8 mouse cellular contexts compared by ENCODE assay signal in the genomic region with DNA sequence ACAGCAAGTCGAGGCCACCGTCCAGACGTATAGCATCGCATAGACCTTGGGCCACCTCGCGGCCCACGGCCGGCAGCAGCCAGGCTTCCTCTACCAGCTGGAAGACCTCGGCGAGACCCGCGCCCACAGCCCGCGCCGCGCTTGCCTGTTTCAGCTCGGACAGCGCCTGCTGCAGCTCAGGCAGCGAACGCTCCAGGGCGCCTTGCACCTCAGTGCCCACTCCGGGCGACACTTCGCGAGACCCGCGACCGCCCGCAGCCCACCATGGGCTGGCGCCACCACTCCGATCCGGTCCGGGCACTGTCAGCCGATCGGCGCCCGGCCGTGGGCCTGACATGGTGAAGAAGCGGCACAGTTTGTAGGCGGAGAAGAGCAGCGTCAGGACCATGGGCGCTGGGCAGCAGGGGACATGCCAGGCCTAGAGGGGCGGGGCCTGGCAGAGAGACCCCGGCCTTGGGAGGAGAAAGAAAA. TPM values are rescaled to one million over a fixed set of nuclear protein-coding genes. Genes with fewer than 3 reads are reported as not detected.
DNase-seq lines count a peak whose midpoint lies in the region; ATAC-seq and TF ChIP-seq lines count a peak whose summit lies in the region.

No protein-coding gene starts in this region.

- peaks cover 27% of the 10 kb centered on the region for H3K4me1 ChIP-seq in forebrain, embryonic 12.5 days
- H3K4me1 ChIP-seq in kidney, embryonic 16.5 days (ENCODE audit: insufficient read depth, low read length): peaks cover 17% of the 10 kb centered on the region
- 0 out of 2 replicates have a peak, but pooled peaks cover 5% of the 10 kb centered on the region for H3K4me1 ChIP-seq in lung, postnatal 0 days (ENCODE audit: insufficient read depth, low read depth, low read length)
- H3K4me1 ChIP-seq in small intestine, adult 2 months (ENCODE audit: control insufficient read depth, insufficient read depth, insufficient read length, low read length): peaks cover 6% of the 10 kb centered on the region

- H3K9ac ChIP-seq in forebrain, embryonic 12.5 days: peak overlapping the region; percentile 77
- 0 out of 2 replicates have a peak overlapping the region, but pooled peaks have one; percentile 10 for H3K9ac ChIP-seq in kidney, embryonic 16.5 days (replicated peaks; ENCODE audit: low read length)
- no peak overlapping the region for H3K9ac ChIP-seq in lung, postnatal 0 days (replicated peaks; ENCODE audit: low read depth)

- H3K27ac ChIP-seq in forebrain, embryonic 12.5 days: peak overlapping the region; percentile 89
- H3K27ac ChIP-seq in kidney, embryonic 16.5 days (ENCODE audit: low read length): no peak overlapping the region
- no peak overlapping the region for H3K27ac ChIP-seq in lung, postnatal 0 days (ENCODE audit: low read length)
- no peak overlapping the region for H3K27ac ChIP-seq in small intestine, adult 2 months (ENCODE audit: insufficient read depth, low read depth, low read length)

- peak overlapping the region; percentile 80 for H3K4me2 ChIP-seq in forebrain, embryonic 12.5 days
- peak overlapping the region; percentile 95 for H3K4me2 ChIP-seq in kidney, embryonic 16.5 days (replicated peaks; ENCODE audit: low read depth, low read length)
- H3K4me2 ChIP-seq in lung, postnatal 0 days (replicated peaks; ENCODE audit: low read depth, low read length): peak overlapping the region; percentile 67

- under 1% methylated on average over 44 of the region's 44 CpGs for WGBS in forebrain, embryonic 12.5 days
- WGBS in kidney, embryonic 16.5 days: under 1% methylated on average over 44 of the region's 44 CpGs
- under 1% methylated on average over 44 of the region's 44 CpGs for WGBS in lung, postnatal 0 days
- WGBS in small intestine, adult 2 months: 3% methylated on average over 44 of the region's 44 CpGs

- no peak for TF ChIP-seq POLR2A in small intestine, adult 2 months (IDR thresholded peaks at IDR 0.05; ENCODE audit: low read depth, low read length)

- H3K4me3 ChIP-seq in forebrain, embryonic 12.5 days (replicated peaks): peak overlapping the region; percentile 65
- H3K4me3 ChIP-seq in kidney, embryonic 16.5 days (ENCODE audit: low read length): peak overlapping the region; percentile 56
- peak overlapping the region; percentile 30 for H3K4me3 ChIP-seq in lung, postnatal 0 days (ENCODE audit: low read depth, low read length)
- peak overlapping the region; percentile 52 for H3K4me3 ChIP-seq in small intestine, adult 2 months (ENCODE audit: low read depth, low read length)

- peaks cover 43% of the 10 kb centered on the region for H3K27me3 ChIP-seq in forebrain, embryonic 12.5 days
- H3K27me3 ChIP-seq in kidney, embryonic 16.5 days (ENCODE audit: insufficient read depth, low read length): peaks cover 40% of the 10 kb centered on the region
- peaks cover 13% of the 10 kb centered on the region; the same call in 1 of the 2 replicates for H3K27me3 ChIP-seq in lung, postnatal 0 days (replicated peaks; ENCODE audit: insufficient read depth, low read length)
- H3K27me3 ChIP-seq in small intestine, adult 2 months (ENCODE audit: control insufficient read depth, insufficient read depth, low read length): peaks cover 21% of the 10 kb centered on the region

- H3K36me3 ChIP-seq in forebrain, embryonic 12.5 days (replicated peaks): no peaks in the 10 kb centered on the region
- no peaks in the 10 kb centered on the region for H3K36me3 ChIP-seq in kidney, embryonic 16.5 days (ENCODE audit: insufficient read depth, low read length)
- no peaks in the 10 kb centered on the region for H3K36me3 ChIP-seq in lung, postnatal 0 days (ENCODE audit: insufficient read depth, low read length)
- no peaks in the 10 kb centered on the region for H3K36me3 ChIP-seq in small intestine, adult 2 months (ENCODE audit: control insufficient read depth, insufficient read depth, low read length)

- TF ChIP-seq CTCF in lung, postnatal 0 days (IDR thresholded peaks at IDR 0.05): no peak
- no peak for TF ChIP-seq CTCF in small intestine, adult 2 months (IDR thresholded peaks at IDR 0.05; ENCODE audit: extremely low read depth, insufficient read length, insufficient replicate concordance, low read depth, low read length)

- DNase-seq in layer of hippocampus, adult 11-12 months (ENCODE audit: low spot score): peak; percentile 41
- no peak for DNase-seq in layer of hippocampus, adult 9-11 months
- peak; percentile 31 for DNase-seq in adrenal gland, postnatal 25 days
- DNase-seq in lung, postnatal 0 days (ENCODE audit: low spot score): no peak
- no peak for DNase-seq in yolk sac, embryonic 10.5 days (ENCODE audit: low spot score)

- no peaks in the 10 kb centered on the region for H3K9me3 ChIP-seq in forebrain, embryonic 12.5 days
- H3K9me3 ChIP-seq in kidney, embryonic 16.5 days (ENCODE audit: low read length): no peaks in the 10 kb centered on the region
- H3K9me3 ChIP-seq in lung, postnatal 0 days (ENCODE audit: low read length): no peaks in the 10 kb centered on the region

- peak; percentile 74 for ATAC-seq in forebrain, embryonic 12.5 days (ENCODE audit: low FRiP score)
- peak; percentile 59 for ATAC-seq in kidney, embryonic 16.5 days (ENCODE audit: low FRiP score, low TSS enrichment)
- 0 out of 2 replicates have a peak, but pooled peaks have one; percentile 2 for ATAC-seq in lung, postnatal 0 days

- TF ChIP-seq EP300 in lung, postnatal 0 days (IDR thresholded peaks at IDR 0.05): no peak

RNA-seq across cellular contexts. Expression of a gene that starts 0.4 kb away (rescaled TPM):
- total RNA-seq in adrenal gland, postnatal 25 days (2021): 6.1 and 6.7 TPM in 2 replicates
- 32.1 and 34.8 TPM in 2 replicates for polyA plus RNA-seq in forebrain, embryonic 12.5 days (2016; fragmentation: Nextera tagmentation; extraction: Ambion mirVana)
- 1.2 and 1.8 TPM in 2 replicates for polyA plus RNA-seq in kidney, embryonic 16.5 days (2015; fragmentation: Nextera tagmentation; extraction: Ambion mirVana)
- 0.16 and 0.27 TPM in 2 replicates for polyA plus RNA-seq in lung, postnatal 0 days (2015; fragmentation: Nextera tagmentation; extraction: Ambion mirVana)
- 0.43 and 0.60 TPM in 2 replicates for polyA plus RNA-seq in small intestine, adult 2 months (2012; rRNA removed)

RNA-seq across cellular contexts. Expression of a gene that starts 1.8 kb away (rescaled TPM):
- total RNA-seq in adrenal gland, postnatal 25 days (2021): 1.1 and 23.3 TPM in 2 replicates
- polyA plus RNA-seq in forebrain, embryonic 12.5 days (2016; fragmentation: Nextera tagmentation; extraction: Ambion mirVana): 32.8 and 36.9 TPM in 2 replicates
- 2.4 and 2.9 TPM in 2 replicates for polyA plus RNA-seq in kidney, embryonic 16.5 days (2015; fragmentation: Nextera tagmentation; extraction: Ambion mirVana)
- 10.1 and 11.3 TPM in 2 replicates for polyA plus RNA-seq in lung, postnatal 0 days (2015; fragmentation: Nextera tagmentation; extraction: Ambion mirVana)
- 3.2 and 21.1 TPM in 2 replicates for polyA plus RNA-seq in small intestine, adult 2 months (2012; rRNA removed)

RNA-seq across cellular contexts. Expression of a gene that starts 6.1 kb away (rescaled TPM):
- total RNA-seq in adrenal gland, postnatal 25 days (2021): not detected in 2 replicates
- not detected in 2 replicates for polyA plus RNA-seq in forebrain, embryonic 12.5 days (2016; fragmentation: Nextera tagmentation; extraction: Ambion mirVana)
- not detected in 2 replicates for polyA plus RNA-seq in kidney, embryonic 16.5 days (2015; fragmentation: Nextera tagmentation; extraction: Ambion mirVana)
- not detected in 2 replicates for polyA plus RNA-seq in lung, postnatal 0 days (2015; fragmentation: Nextera tagmentation; extraction: Ambion mirVana)
- not detected in 2 replicates for polyA plus RNA-seq in small intestine, adult 2 months (2012; rRNA removed)

RNA-seq across cellular contexts. Expression of a gene that starts 14.9 kb away (rescaled TPM):
- total RNA-seq in adrenal gland, postnatal 25 days (2021): 32.1 and 35.9 TPM in 2 replicates
- polyA plus RNA-seq in forebrain, embryonic 12.5 days (2016; fragmentation: Nextera tagmentation; extraction: Ambion mirVana): 76.8 and 79.7 TPM in 2 replicates
- polyA plus RNA-seq in kidney, embryonic 16.5 days (2015; fragmentation: Nextera tagmentation; extraction: Ambion mirVana): 56.9 and 58.8 TPM in 2 replicates
- polyA plus RNA-seq in lung, postnatal 0 days (2015; fragmentation: Nextera tagmentation; extraction: Ambion mirVana): 32.3 and 32.4 TPM in 2 replicates
- 3.7 and 3.8 TPM in 2 replicates for polyA plus RNA-seq in small intestine, adult 2 months (2012; rRNA removed)

RNA-seq across cellular contexts. Expression of a gene that starts 14.9 kb away (rescaled TPM):
- 155 and 159 TPM in 2 replicates for total RNA-seq in adrenal gland, postnatal 25 days (2021)
- polyA plus RNA-seq in forebrain, embryonic 12.5 days (2016; fragmentation: Nextera tagmentation; extraction: Ambion mirVana): 161 and 169 TPM in 2 replicates
- 188 and 192 TPM in 2 replicates for polyA plus RNA-seq in kidney, embryonic 16.5 days (2015; fragmentation: Nextera tagmentation; extraction: Ambion mirVana)
- polyA plus RNA-seq in lung, postnatal 0 days (2015; fragmentation: Nextera tagmentation; extraction: Ambion mirVana): 105 and 111 TPM in 2 replicates
- polyA plus RNA-seq in small intestine, adult 2 months (2012; rRNA removed): 18.1 and 24.9 TPM in 2 replicates

Comparison
In these comparisons a context has a peak if more than half of its experiments do, and no peak if none do; other contexts are left out.
1. DNase-seq: peak in layer of hippocampus, adult 11-12 months (single experiment) and adrenal gland, postnatal 25 days (single experiment); none in layer of hippocampus, adult 9-11 months (single experiment), lung, postnatal 0 days (single experiment) and yolk sac, embryonic 10.5 days (single experiment).
2. ATAC-seq: peak in every context shown above with its lines; median percentile 74 in forebrain, embryonic 12.5 days; 59 in kidney, embryonic 16.5 days; 2 in lung, postnatal 0 days.
3. RNA of a gene that starts 0.4 kb away (polyA plus RNA-seq): 32.1 to 34.8 TPM in forebrain, embryonic 12.5 days; 1.2 to 1.8 TPM in kidney, embryonic 16.5 days, 0.43 to 0.60 TPM in small intestine, adult 2 months and 0.16 to 0.27 TPM in lung, postnatal 0 days; every median in the first group is over 10 times any median in the second.
4. Peak in every context shown above with its lines, with median percentiles within 50 percentile points of each other: H3K4me2 ChIP-seq and H3K4me3 ChIP-seq.